Mouse (Mus musculus) limb, embryonic 14.5 days (tissue): ENCODE data around the gene C130026I21Rik. TPM values are rescaled to one million over a fixed set of nuclear protein-coding genes. Genes with fewer than 3 reads are reported as not detected.
"Not testable (repeated sequence)": the region's sequence is repeated elsewhere in the genome, so short reads cannot be mapped to it uniquely, and the experiment has no call there.

Experiments used
- ATAC-seq: fragments of 200-750 bp; cut with Nextera tagmentation; 2 replicates; pipeline ENCODE4 v1.8.0; 2017; ENCODE audit warnings: low read depth, moderate number of reproducible peaks, moderate TSS enrichment; ENCODE audit not compliant: low FRiP score
- DNase-seq: peaks from one replicate; pipeline ENCODE4 v3.0.0-alpha.2; 2015; ENCODE audit warnings: low spot score
- H3K27ac ChIP-seq: fragments of 300-500 bp; sonication (generic); replicated peaks from 2 replicates; pipeline ENCODE4 v1.5.1; 2014; ENCODE audit warnings: low read depth, mild to moderate bottlenecking, low read length, moderate library complexity, mixed read lengths
- H3K27me3 ChIP-seq: fragments of 300-500 bp; sonication (generic); 2 replicates; pipeline ENCODE4 v1.6.1; 2014; ENCODE audit warnings: low read length, mixed read lengths; ENCODE audit not compliant: control insufficient read depth, insufficient read depth
- H3K36me3 ChIP-seq: fragments of 300-500 bp; sonication (generic); 2 replicates; pipeline ENCODE4 v1.6.1; 2014; ENCODE audit warnings: mild to moderate bottlenecking, low read length, moderate library complexity, mixed read lengths; ENCODE audit not compliant: control insufficient read depth, insufficient read depth
- H3K4me1 ChIP-seq: fragments of 300-500 bp; sonication (generic); 2 replicates; pipeline ENCODE4 v1.6.1; 2014; ENCODE audit warnings: antibody characterized with exemption, low read length, mixed read lengths; ENCODE audit not compliant: control insufficient read depth, insufficient read depth
- H3K4me2 ChIP-seq: fragments of 300-500 bp; sonication (generic); replicated peaks from 2 replicates; pipeline ENCODE4 v1.6.1; 2014; ENCODE audit warnings: low read depth, mild to moderate bottlenecking, low read length, moderate library complexity; ENCODE audit not compliant: severe bottlenecking
- H3K4me3 ChIP-seq: fragments of 300-500 bp; sonication (generic); replicated peaks from 2 replicates; pipeline ENCODE4 v1.5.1; 2014; ENCODE audit warnings: low read length
- H3K9ac ChIP-seq: fragments of 300-500 bp; sonication (generic); 2 replicates; pipeline ENCODE4 v1.6.1; 2014; ENCODE audit warnings: mild to moderate bottlenecking, low read depth, low read length, moderate library complexity; ENCODE audit not compliant: severe bottlenecking
- H3K9me3 ChIP-seq: fragments of 300-500 bp; sonication (generic); 2 replicates; pipeline ENCODE4 v1.6.1; 2016; ENCODE audit warnings: low read length; ENCODE audit not compliant: control insufficient read depth
- WGBS: fragments of 180-500 bp; shearing (Covaris S2); extraction: QIAGEN DNeasy Blood & Tissue Kit; methylation state at CpG from one replicate; pipeline ENCODE4 v1.1.7; 2014; 5-methylcytosine and 5-hydroxymethylcytosine counted together
- polyA plus RNA-seq, 2 experiments: library from polyadenylated mRNA; depleted of rRNA in 1 of 2; stranded (reverse) in 1 of 2; unstranded in 1 of 2; fragments of >200 nt; fragmentation: Nextera tagmentation in 1 of 2; extraction: Ambion mirVana in 1 of 2; gene quantifications; 2 replicates each; pipeline versions ENCODE4 v1.2.1 to v1.2.3; 2012 to 2014

Gene C130026I21Rik
- polyA plus RNA-seq, 2 experiments: 0.09 TPM; not detected in 1

DNA sequence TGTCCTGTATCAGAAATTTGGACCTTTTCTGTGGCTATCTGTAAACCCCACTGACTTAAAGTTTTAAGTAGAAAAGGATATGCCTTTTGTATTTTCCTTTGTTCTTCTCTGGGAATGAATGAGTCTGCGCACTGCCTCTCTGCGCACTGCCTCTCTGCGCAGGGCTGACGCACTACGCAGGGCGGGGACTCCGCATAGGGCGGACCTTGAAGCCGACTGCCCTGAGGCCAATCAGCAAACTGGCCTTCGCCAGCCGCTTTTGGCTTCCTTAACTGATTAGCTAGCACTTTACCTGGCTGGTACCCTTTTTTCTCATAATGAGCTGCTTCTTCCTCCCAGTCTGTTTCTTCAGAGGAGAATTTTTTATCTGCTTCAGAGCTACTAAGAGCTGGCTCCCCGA, 271.1 kb downstream of the C130026I21Rik start:
- H3K27me3 ChIP-seq: not testable (repeated sequence)

DNA sequence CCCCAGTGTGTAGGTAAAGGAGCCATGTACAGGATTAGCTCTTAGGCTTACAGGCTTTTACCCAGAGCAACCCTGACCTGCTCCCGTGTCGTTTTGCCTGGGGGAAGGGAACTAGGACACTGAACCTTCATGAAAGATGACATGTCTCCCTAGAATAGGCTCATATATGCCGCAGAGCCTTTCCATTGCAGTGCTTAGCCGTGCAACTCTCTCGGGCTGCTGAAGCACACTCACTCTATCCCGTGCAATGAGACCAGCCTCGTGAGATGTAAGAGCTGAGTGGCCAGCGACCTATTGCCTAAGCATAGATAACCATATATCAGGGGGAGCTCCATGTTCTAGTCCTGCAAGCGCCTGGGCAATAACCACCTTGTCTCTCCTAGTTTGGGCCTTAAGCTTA, 274.1 kb downstream of the C130026I21Rik start:
- WGBS: 82% methylated on average over 5 of the region's 9 CpGs

More for the DNA sequence above, 271.1 kb downstream of the C130026I21Rik start:
- H3K4me1 ChIP-seq, H3K36me3 ChIP-seq, H3K9me3 ChIP-seq, H3K4me3 ChIP-seq, H3K9ac ChIP-seq, DNase-seq, ATAC-seq, H3K4me2 ChIP-seq, H3K27ac ChIP-seq: not testable (repeated sequence)
- WGBS: 94% methylated on average over 4 of the region's 12 CpGs

DNA sequence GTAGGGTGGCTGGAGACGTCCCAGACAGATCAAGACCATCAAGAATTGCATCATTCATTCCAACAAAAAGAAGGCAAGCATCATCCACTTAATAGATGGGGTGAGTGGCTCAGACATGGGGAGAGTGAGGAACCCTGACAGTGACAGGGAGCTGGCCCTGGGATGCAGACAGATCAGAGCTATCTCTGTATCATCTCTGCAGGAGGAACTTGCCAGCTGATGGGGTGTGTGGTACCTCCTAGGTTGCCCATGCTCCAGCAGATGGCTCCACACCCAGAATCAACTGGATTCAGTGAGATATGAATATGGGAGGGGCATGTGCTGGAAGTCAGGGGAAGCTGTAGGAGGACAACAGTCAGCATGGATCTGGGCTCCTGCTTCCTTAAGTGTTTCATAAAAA, 275.9 kb downstream of the C130026I21Rik start:
- H3K27me3 ChIP-seq, H3K4me3 ChIP-seq, H3K4me1 ChIP-seq, H3K27ac ChIP-seq, H3K36me3 ChIP-seq, H3K9ac ChIP-seq, DNase-seq, H3K9me3 ChIP-seq, H3K4me2 ChIP-seq, ATAC-seq: not testable (repeated sequence)
- no CpG with 5 or more reads among the region's 1 CpGs for WGBS

More for the DNA sequence above, 274.1 kb downstream of the C130026I21Rik start:
- not testable (repeated sequence) for DNase-seq, H3K4me2 ChIP-seq, H3K4me3 ChIP-seq, H3K9ac ChIP-seq, H3K27ac ChIP-seq, H3K36me3 ChIP-seq, H3K9me3 ChIP-seq, H3K27me3 ChIP-seq, ATAC-seq, H3K4me1 ChIP-seq

DNA sequence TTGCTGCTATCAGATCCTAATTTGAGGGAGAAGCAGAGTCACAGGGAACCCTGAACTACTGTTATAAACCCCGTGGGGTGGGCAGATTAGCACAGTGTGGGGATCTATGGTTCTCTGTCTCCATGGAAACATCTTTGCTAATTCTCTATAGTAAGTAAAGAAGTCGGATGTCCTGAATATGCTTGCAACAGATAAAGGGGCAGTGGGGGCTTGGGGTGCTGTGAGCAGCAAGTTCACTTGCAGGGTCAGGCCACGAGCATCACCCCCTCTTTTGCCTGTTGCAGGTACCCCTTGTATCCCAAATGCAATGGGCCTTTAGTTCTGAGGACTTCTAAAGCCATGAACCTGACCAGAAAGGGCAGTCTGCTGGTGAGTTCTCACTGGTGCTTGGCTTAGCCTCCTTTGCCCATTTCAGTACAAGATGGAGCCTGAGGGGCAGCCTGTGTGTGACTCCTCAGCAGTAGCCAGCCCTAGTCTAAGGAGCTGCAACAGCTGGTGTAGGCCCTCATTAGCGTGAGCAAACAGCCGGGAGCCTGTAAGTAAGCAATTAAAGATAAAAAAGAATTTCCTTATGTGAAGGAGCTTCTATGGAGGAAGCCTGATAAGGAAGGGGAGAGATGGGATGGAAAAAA, 276.6 kb downstream of the C130026I21Rik start:
- ATAC-seq: peak; percentile 41; the same call in 1 of the 2 replicates
- 60% methylated on average over 1 of the region's 5 CpGs for WGBS

DNA sequence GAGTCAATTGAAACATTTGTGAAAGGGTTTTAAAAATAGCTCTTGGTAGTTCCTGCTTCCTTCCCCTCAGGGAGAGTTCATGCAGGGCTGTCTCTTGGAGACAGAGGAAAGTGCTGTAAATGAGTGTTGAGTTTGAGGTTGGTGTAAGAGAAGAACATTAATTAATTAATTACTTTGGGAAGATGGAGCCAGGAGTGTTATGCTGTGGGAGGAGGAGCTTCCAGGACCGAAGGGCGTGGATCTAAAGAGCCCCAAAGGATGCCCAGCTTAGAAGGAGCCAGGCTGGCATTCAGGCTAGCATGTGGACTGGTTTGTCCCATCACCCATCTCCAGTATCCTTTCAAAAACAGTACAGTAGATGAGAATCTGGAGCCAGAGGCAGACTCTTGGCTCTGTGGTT, 277.1 kb downstream of the C130026I21Rik start:
- not testable (repeated sequence) for DNase-seq, H3K27me3 ChIP-seq, H3K4me3 ChIP-seq, H3K9ac ChIP-seq, H3K4me2 ChIP-seq, H3K36me3 ChIP-seq, H3K4me1 ChIP-seq, H3K9me3 ChIP-seq, H3K27ac ChIP-seq
- peak; percentile 37; the same call in 1 of the 2 replicates for ATAC-seq
- WGBS: no CpG with 5 or more reads among the region's 2 CpGs

More for the DNA sequence above, 276.6 kb downstream of the C130026I21Rik start:
- not testable (repeated sequence) for H3K27me3 ChIP-seq, H3K4me2 ChIP-seq, H3K4me3 ChIP-seq, H3K9ac ChIP-seq, H3K27ac ChIP-seq, H3K4me1 ChIP-seq, H3K36me3 ChIP-seq, H3K9me3 ChIP-seq, DNase-seq

DNA sequence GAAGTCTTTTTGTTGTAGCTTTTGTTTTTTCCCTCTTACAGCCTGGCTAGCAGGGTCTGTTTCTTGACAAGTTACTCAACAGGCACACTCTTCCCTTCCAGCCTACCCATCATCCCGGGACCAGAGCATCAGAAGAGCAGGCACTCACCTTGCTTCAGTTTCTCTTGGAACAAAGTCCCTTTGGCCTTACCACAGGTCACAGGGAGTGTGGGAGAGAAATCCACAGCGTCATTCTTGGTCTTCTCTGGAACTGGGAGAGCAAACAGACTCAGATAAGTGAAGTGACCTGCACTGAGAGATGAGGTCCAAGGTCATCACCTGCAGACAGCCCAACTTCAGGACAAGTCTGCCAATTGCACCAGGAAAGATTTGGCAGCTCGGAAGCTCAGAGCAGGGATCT, 277.5 kb downstream of the C130026I21Rik start:
- H3K36me3 ChIP-seq, H3K27me3 ChIP-seq, DNase-seq, H3K4me3 ChIP-seq, H3K9me3 ChIP-seq, H3K4me1 ChIP-seq, H3K27ac ChIP-seq, H3K9ac ChIP-seq, ATAC-seq, H3K4me2 ChIP-seq: not testable (repeated sequence)
- WGBS: no CpG with 5 or more reads among the region's 3 CpGs

DNA sequence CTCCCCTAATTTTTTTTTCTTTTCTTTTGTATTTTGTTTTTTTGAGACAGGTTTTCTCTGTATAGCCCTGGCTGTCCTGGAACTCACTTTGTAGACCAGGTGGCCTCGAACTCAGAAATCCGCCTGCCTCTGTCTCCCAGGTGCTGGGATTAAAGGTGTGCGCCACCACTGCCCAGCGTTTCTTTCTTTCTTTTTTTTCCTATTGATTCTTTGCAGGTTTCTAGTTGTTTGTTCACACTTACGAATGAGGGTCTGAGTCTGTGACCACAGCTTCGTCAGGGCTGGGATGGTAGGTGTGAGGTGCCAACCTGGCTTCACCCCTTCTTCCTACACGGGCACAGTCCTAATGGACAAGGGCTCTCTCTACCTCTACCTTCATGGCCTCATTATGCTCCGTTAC, 281.3 kb downstream of the C130026I21Rik start:
- not testable (repeated sequence) for H3K27ac ChIP-seq
- 86% methylated on average over 6 of the region's 8 CpGs for WGBS

DNA sequence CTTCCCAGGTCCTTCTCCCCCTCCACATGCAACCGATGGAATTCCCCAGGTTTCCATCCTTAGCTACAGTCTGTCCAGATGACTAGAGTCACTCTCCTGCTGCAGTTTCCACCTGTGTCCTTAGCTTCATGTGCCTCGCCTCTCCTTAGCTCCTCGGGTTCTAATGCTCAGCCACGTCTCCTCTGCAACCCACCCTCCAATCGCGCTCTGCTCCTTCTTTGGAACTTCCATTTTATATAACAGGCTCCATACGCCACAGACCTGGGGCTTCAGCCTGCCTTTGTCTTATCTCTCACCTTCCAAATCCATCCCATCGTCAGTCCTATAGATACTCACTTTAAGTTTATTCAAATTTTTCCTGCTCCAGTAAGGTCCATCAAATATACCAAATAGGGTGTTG, 282.6 kb downstream of the C130026I21Rik start:
- not testable (repeated sequence) for H3K9ac ChIP-seq, DNase-seq, H3K4me1 ChIP-seq, ATAC-seq, H3K27me3 ChIP-seq, H3K4me3 ChIP-seq, H3K27ac ChIP-seq, H3K36me3 ChIP-seq, H3K4me2 ChIP-seq, H3K9me3 ChIP-seq
- WGBS: 71% methylated on average over 5 of the region's 8 CpGs

More for the DNA sequence above, 281.3 kb downstream of the C130026I21Rik start:
- not testable (repeated sequence) for DNase-seq, H3K9me3 ChIP-seq, H3K36me3 ChIP-seq, ATAC-seq, H3K27me3 ChIP-seq, H3K4me3 ChIP-seq, H3K4me1 ChIP-seq, H3K4me2 ChIP-seq, H3K9ac ChIP-seq
